Mouse (Mus musculus): Measurements from ENCODE around the gene Nfat5. TPM values are rescaled to one million over a fixed set of nuclear protein-coding genes. Genes with fewer than 3 reads are reported as not detected.

Gene Nfat5
- total RNA-seq, 2 experiments from 2014 or later = 26.4 to 29.3 TPM

DNA sequence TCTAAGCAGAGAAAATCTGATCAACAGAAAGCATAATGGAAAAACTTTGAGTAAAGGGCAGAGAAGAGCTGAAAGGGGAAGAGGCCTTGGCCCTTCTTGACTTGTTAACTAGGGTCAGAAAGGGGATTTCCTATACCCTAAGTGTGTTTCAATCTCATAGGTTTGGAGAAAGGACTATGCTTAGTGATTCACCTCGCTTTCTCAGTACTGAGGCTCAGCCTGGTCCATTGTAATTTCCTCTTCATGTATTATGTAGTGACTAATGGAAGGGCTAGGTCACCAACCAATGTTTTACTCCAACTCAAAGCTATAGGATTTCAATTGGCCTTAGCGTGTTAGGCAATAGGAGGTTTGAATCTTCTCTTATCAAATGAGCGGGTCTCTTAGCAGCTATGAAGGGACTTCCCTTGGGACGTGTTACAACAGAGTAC is 2.1 kb upstream of the Nfat5 start:
- intact Hi-C loops (cut with DNase I) = loop anchor here (5.0 kb wide), 1 partner anchor 39 kb away; no protein-coding TSS in a partner anchor

DNA sequence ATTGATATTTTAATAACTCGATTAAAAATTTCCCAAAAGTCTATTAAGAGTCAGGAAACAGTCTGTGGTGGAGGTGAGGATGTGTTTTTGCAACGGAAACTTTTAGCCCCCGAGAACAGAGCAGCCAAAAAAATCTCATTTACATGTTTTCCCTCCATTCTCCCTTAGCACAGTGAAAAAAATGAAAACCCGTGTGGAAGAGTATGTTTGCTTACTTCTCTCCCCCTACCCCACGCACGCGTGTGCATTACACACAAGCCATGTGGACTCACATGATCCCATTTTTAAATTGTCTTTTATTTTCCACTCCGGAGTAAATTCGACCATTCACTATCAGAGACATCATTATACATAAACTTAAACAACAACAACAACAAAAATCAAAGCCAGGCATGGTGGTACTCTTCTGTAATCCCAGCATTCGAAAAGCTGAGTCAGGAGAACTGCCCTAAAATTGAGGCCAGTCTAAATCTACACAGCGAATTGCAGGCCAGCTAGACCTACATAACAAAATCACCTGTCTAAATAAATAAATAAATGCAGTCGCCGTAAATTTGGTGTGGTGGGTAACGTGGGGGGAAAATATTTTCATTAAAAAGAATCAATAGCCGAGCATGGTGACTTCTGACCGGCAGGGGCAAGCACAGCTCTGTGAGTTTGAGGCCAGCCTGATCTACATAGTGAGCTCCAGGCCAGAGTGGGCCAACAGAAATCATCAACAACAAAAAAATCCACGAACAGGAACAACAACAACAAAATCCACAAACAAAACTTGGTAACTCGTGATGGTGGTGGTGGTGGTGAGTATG is 947 bp upstream of the Nfat5 start:
- no peak for DNase-seq
- intact Hi-C loops (cut with DNase I) = loop anchor here (5.0 kb wide), 1 partner anchor 40 kb away; no protein-coding TSS in a partner anchor

More for the DNA sequence above, 2.1 kb upstream of the Nfat5 start:
- no peak for DNase-seq

DNA sequence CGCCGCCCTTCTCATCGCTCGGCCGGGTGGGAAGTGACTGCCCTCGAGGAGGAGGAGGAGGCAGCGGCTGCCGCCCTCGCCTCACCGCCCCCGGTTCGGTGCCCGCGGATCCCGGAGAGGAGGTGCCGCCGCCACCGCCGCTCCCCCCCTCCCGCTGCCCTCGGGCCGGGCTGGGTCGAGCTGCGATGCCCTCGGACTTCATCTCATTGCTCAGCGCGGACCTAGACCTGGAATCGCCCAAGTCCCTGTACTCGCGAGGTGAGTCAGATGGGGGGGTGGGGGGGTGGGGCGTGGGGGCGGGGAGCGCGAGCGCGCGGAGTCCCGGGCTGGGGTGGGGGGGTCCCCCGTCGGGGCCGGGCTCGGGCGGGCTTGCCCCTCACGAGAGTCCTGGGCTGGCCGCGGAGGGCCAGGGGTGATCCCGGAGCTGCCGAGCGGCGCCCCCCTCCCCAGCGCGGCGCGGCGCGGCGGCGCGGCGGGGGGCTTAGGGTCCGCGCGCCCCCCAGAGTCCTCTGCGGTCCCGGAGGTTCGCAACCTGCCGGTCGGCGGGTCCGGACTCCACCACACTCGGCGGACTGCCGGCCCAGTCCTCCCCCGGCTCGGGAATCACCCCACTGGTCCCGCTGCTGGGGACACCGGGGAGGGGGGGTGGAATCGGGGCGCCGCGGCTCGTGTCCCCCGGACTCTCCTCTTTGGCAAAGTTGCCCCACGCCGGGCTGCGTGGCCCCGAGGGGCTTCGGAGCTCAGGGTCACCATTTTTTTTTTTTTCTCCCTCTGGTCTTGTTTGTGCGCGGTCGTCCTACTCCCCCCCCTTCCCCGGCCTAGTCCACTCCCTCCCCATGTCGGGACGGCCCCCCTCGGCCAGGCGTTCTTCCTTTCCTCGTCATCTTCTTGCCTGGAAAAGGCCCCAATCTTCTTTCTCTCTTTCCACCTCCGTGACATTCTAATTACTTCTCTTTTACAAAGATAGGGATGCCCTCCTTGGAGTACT is 665 bp downstream of the Nfat5 start:
- peak; percentile 61 to 80 for DNase-seq
- intact Hi-C loops (cut with DNase I) = loop anchor here (1.0 to 5.0 kb wide), 3 partner anchors 29 to 89 kb away; no protein-coding TSS in a partner anchor

DNA sequence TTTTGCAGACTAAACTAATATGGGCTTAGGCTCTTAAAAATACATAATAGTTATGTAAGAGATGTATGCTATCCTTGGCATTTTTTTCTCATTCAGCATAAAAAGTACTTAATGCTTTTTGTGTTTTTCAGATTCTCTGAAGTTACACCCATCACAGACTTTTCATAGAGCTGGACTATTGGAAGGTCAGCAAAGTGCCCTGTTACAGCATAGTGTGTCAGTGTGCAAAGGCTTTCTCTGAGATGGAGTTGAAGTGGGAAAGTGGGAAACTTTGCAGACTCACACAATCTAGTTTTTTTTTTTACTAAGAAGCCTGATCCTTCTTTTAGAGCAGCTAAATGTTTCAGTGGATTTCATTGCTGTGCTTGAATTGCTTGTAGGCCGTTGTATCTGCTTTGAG is 2.2 kb downstream of the Nfat5 start:
- intact Hi-C loops (cut with DNase I) = loop anchor here (2.0 kb wide), 1 partner anchor 27 kb away; no protein-coding TSS in a partner anchor
- no peak for DNase-seq

DNA sequence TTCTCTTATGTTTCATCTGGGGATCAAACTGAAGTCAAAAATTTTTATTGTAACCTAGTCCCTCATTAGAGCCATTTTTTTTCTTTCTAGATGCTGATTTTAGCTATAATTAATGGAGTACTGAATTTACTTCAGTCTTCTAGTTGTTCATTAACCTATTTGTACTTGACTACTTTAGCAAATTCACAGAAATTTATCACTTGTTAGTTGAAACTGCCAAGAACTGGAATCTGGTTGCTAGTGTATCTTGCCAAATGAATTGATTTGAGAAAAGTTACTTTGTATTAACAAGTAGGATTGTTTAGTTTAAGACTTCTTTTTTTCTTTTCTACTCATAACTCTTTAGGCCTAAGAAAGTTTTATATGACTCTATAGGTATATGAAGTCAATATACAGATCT is 18.6 kb downstream of the Nfat5 start:
- intact Hi-C loops (cut with DNase I) = no loop called here
- DNase-seq = no peak

DNA sequence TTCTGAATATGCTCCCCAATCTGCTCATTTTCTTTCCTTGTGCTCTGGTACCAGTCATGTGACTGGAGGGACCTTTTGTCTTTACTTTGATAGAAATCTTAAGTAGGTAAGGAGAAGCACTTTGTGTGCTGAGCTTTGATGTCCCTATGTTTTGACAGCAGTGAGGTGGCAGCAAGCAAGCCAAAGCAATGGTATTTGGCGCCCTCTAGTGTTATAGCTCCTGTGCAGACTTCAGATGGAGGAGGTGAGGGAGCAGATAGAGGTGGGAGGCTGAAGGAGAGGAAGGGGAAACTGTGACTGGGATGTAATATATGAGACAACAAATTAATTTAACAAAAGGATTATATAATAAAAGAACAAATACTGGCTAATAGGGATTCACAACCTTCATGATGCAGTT is 30.9 kb downstream of the Nfat5 start:
- DNase-seq = peak; percentile 75 to 83
- intact Hi-C loops (cut with DNase I) = loop anchor here (1.0 to 2.0 kb wide), 3 partner anchors 151 to 220 kb away; no protein-coding TSS in a partner anchor

DNA sequence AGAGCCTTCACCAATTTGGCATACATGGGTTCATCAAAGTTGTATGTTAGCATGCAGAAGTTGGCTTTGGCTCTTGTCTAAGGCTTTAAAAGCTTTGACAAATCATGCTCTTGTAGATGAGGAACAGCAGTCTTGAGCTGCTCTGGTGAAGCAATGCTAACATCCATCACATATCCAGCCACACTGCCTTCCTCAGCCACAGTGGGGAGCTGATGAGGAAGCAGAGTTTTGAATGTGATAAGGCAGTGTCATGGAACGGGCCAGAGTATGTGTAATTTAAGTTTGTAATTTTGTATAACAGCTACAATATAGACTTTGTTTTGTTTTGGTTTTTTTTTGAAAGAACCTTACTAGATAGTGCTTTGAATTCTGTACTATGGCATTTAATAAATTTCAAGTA is 36.3 kb downstream of the Nfat5 start:
- no peak for DNase-seq
- intact Hi-C loops (cut with DNase I) = no loop called here

DNA sequence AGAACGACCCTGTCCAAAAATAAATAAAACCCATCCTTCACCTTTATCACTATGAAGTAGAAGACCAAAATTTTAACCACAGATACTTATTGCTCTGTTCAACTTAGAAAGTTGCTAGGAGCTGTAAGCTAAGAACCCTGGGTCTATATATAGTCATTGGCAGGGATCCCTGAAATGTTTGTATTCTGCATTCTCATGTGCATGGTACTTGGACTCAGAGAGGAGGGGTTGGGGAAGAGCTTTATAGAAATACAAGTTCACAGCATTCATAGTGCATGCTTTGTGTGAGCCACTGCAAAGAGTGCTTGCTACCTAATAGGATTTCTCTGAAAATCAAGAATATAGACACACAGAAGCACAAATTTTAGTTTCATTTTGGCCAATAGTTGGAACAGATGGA is 43.2 kb downstream of the Nfat5 start:
- no peak for DNase-seq

DNA sequence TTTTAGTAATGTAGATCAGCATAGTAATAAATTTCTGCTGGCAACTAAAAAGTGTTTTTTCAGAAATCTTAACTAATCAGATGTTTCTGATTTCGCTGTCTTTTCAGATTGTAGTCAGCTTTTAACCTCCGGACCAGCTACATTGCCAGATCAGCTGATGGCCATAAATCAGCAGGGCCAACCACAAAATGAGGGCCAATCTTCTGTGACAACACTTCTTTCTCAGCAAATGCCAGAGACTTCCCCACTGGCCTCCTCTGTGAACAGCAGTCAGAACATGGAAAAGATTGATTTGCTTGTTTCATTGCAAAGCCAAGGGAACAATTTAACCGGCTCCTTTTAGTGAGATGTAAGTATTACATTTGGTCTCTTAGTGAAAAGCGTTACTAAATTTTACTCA is 77.0 kb downstream of the Nfat5 start:
- intact Hi-C loops (cut with DNase I) = no loop called here
- no peak for DNase-seq

More for the DNA sequence above, 43.2 kb downstream of the Nfat5 start:
- intact Hi-C loops (cut with DNase I) = loop anchor here (10.0 kb wide), 1 partner anchor 88 kb away; the partner anchor contains the start of gene Nob1

DNA sequence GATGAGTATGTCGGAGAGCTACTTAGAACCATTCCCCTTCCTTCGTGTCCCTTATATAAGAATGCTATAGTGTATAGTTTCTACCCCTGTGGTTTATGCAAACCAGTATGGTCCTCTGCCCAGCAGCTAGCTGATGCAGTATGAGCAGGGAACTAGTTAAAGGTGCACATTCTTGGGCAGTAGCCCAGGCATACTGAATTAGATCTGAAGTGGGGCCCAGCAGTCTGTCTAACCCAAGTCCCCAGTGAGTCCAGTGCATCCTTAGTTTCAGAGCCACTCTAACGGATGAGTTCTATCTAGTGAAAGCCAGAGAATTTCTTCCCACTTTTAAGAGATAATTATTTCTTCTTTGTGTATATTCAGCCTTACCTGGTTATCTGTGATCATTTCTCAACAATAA is 84.1 kb downstream of the Nfat5 start:
- intact Hi-C loops (cut with DNase I) = no loop called here
- DNase-seq = no peak

DNA sequence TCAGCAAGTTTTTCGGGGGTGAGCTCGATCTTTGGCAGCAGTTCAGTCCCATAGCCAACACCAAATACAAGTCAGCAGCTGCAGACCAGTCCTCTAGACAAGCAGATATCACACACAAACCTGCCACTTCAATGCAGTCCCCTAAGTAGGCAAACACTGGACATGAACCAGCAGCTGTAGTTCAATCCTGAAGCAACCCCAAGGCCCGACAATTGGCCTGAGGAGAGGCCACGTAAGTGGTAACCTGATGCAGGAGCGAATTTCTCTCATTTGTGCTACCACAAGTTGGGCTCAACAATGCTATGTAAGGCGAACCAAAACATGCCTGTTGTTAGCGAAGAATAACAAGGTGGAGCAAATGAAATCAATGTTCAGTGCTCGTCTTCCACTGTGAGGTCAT is 87.5 kb downstream of the Nfat5 start:
- intact Hi-C loops (cut with DNase I) = no loop called here
- DNase-seq = no peak

DNA sequence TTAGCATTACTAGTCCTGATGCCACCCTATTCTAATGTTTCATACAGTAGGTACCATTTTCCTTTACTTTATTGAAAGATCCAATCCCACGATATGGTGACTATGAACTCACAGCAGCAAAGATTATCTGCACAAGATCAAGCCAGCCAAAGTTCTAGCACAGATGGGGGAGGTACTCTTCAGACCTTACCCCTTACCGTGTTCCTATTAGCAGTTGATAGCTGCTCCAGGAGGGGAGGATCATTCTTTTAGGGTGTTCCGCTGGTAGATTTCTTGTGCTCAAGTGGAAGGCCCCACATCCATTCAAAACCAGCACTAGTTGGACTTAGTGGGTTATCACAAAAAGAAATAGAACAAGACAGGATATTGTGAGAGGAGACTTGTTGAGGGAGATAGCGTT is 88.4 kb downstream of the Nfat5 start:
- DNase-seq = no peak
- intact Hi-C loops (cut with DNase I) = no loop called here

DNA sequence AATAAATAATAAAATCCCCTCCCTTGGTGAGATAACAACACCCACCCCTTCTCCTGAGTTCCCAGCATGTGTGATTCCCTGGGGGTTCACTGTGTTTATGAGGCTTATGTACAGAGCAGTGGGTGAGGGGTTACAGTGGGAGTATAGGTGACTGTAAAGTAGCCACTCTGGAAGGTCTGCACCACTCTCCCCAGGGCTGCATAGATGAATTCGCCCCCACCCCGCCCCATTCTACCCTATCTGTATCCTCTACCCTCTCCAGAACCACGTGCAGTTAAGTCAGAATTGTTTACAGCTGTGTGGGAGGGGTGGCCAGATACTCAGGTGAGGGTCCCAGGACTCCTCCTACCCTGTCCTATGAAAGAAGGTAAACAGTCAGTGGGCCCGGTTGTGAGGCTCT is 89.6 kb downstream of the Nfat5 start:
- intact Hi-C loops (cut with DNase I) = no loop called here
- DNase-seq = no peak

DNA sequence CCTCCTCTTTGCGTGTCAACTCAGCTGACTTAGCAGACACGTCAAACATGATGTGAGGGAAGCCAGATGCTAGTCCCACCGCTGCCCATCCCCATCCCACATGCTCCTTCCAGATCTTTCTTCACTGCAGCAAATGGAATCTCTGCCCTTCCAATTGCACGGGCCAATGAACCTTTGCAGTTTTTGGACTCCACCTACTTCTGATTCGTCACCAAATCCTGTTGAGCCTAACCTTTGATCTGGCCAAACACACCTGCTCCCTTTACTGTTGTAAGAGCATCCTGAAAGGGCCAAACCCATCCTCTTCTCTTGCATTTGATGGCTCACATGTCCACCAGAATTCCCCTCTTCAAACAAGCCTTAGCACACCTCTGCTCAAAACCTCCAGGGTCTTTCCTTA is 91.4 kb downstream of the Nfat5 start:
- DNase-seq = no peak
- intact Hi-C loops (cut with DNase I) = no loop called here

DNA sequence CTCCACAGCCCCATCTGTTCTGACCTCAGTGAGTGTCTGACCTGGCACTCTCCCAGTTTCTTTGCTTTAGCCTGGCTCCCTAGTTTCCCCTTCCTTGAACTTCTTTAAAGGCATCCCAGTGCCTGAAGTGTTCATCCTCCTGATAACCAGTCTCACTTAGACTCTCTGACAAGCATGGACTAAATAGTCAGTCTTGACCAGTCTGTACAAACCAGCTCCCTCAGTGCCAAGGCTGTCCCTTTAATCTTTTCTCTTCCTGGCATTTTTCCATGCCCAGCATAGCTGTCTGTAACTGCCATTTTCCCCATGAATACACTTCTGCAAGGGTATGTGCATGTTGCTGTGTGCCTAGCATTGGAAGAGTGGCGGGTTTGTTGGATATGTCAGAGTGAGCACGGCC is 91.8 kb downstream of the Nfat5 start:
- DNase-seq = no peak
- intact Hi-C loops (cut with DNase I) = no loop called here

DNA sequence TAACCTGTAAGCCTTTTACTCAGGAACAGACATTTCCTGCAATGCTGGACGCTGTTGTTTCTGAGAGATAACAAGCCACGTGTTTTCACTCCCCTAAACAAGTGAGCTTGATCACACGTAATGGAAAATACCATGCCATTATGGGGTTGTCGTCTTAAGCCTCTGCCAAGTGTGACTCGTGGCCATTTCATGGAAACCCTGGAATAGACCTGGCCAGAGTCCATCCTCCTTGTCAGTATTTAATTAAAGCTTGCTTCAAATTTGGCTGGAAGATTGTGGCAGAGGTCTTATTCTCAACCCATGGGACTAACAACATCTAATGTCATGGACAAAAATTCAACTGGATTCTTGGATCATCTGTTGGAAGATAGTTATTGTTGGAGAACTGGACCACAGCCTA is 92.9 kb downstream of the Nfat5 start:
- intact Hi-C loops (cut with DNase I) = no loop called here
- peak; percentile 49 to 60 for DNase-seq

DNA sequence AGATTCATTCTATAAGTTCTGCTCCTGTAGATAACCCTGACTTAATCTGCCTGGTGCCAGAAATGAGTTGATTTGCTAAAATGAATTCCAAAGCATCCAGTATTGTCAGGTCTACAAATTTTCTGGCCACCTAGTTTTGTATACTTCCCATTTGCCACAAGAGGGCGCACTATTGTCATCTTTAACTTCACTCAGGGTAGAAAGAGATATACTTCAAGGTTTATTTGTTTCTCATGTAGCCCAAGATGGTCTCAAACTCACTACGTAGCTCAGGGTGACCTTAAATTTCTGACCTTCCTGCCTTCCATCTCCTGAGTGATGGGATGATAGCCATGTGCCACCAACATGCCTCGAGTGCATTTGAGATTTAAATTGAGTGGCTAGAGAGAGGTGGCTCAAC is 93.4 kb downstream of the Nfat5 start:
- DNase-seq = no peak

DNA sequence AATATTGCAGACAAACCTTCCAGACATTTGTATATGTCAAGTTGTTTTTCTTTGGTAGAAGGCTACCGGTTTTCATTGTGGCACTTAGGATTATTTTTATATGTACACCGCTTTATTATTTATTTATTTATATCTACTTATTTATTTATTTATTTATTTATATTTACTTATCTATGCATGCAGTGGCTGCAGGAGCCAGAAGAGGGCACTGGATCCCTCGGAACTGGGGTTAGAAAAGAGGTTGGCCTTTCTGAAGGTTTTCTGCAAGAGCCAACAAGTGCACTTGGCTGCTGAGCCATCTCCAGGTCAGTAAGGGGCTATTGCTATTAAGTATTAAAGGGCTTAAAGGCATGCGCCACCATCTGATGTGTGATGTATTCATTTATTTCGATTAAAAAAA is 94.6 kb downstream of the Nfat5 start:
- intact Hi-C loops (cut with DNase I) = loop anchor here (2.0 kb wide), 1 partner anchor 37 kb away; the partner anchor contains the start of gene Nob1
- DNase-seq = no peak

More for the DNA sequence above, 93.4 kb downstream of the Nfat5 start:
- intact Hi-C loops (cut with DNase I) = no loop called here

DNA sequence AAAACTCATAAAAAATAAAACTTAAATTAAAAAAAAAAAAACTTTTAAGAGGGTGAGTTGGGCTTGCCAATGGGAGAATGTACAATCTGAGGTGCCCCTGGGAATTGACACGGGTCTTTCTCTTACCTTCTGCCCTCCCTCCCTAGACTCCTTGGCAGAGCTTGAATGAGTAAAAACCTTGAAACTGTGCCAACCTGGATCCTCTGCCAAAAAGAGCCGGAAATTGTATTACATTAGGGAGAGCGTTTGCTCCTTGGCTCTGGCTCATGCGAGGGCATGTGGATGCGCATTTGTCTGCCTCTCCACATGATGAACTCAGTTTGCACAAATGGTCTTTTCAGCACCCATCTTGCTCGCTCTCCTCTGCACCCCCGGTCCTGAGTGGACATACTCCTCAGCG is 96.3 kb downstream of the Nfat5 start:
- DNase-seq = peak; percentile 34 to 39

DNA sequence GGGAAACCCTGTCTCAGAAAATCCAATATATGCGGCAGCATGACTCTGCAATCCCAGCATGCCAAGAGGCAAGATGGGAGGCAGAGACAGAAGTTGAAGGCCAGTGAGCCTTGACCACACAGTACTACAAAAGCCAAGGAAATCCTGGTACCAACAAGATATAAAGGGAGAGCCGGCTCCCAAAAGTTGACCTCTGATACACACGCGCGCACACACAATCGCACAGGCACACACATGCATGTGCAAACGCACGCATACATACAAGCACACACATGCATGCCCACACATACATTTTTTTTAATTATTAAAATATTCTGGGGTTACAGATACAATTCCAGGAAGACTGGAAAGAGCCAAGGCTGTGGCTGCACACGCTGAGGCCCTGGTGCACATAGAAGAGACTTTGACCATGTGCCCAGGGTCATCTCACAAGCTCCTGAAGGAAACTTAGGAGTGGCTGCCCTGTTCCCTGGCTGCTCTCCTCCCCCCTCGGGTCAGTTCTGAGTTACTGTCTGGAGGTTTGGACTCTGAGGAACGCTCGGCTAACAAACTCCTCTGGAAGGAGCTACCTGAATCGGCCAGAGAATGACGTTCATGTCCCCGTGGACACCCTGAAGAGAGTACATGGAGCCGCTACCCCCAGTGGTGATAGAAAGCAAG is 97.3 kb downstream of the Nfat5 start:
- no peak for DNase-seq
- intact Hi-C loops (cut with DNase I) = no loop called here

More for the DNA sequence above, 96.3 kb downstream of the Nfat5 start:
- intact Hi-C loops (cut with DNase I) = loop anchor here (2.0 kb wide), 1 partner anchor 35 kb away; the partner anchor contains the start of gene Nob1
